Mouse (Mus musculus): ENCODE measurements around the gene Rcc2.

DNA sequence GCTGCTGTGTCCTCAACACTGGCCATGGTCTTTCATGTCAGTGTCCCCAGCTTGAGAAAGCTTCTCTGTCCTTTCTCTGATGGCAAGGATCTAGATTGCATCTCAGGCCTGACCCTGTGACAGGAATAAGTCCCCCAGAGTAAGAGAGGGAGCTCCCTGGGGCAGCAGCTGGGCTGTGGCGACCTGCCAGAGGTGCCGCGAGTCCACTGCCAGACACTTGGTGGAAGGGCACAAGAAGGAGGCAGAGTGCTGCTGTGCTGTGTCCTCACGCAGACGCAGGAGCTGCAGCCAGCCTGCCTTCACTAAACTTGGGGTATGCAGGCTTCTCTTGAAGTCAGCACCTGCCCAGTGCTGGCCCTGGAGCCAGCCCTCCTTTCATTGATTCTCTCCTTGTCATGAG lies 11.0 kb downstream of the Rcc2 start:
- TF ChIP-seq CTCF (IDR thresholded peaks at IDR 0.05; ENCODE audit: extremely low read depth, insufficient read depth, low read length), result no peak
- no peak for TF ChIP-seq POLR2A (IDR thresholded peaks at IDR 0.05; ENCODE audit: extremely low read depth, insufficient read depth, low read length)
